Mouse (Mus musculus) right cerebral cortex, adult 18-20 months (tissue): ENCODE measurements around the gene Dse.

ENCODE experiments used
- DNase-seq: peaks from one replicate; pipeline ENCODE4 v3.0.0; 2022; ENCODE audit warnings: mixed read lengths

Dse gene

GRCm38 (mm10) chr10:34127392-34128378 is 79.8 kb downstream of the Dse start, which contains the start of gene Calhm6:
Gene Calhm6, minus strand, starts transcription at chr10:34127984.
- DNase-seq: peak; percentile 42

GRCm38 (mm10) chr10:34118421-34118820 is 89.1 kb downstream of the Dse start:
- DNase-seq: no peak

- no peak for DNase-seq
Observed at GRCm38 (mm10) chr10:34117770-34118169, 89.7 kb downstream of the Dse start.

- no peak for DNase-seq
Observed at GRCm38 (mm10) chr10:34117131-34117530, 90.4 kb downstream of the Dse start.

GRCm38 (mm10) chr10:34111964-34112738 is 95.4 kb downstream of the Dse start:
- no peak for DNase-seq

GRCm38 (mm10) chr10:34110863-34111465 is 96.6 kb downstream of the Dse start:
- DNase-seq: no peak
